Mouse (Mus musculus): ENCODE results near the gene Baiap3. TPM values are rescaled to one million over a fixed set of nuclear protein-coding genes. Genes with fewer than 3 reads are reported as not detected.
"Not testable (repeated sequence)": the region's sequence is repeated elsewhere in the genome, so short reads cannot be mapped to it uniquely, and the experiment has no call there.

Baiap3 gene
- polyA plus RNA-seq, 1 experiment = 14.3 TPM

- TF ChIP-seq POLR2A (IDR thresholded peaks at IDR 0.05; ENCODE audit: borderline replicate concordance, control insufficient read depth, low read depth, low read length) (no peak), CTCF (IDR thresholded peaks at IDR 0.05; ENCODE audit: control insufficient read depth, insufficient read depth, low read length) (no peak)
- WGBS = 7% methylated on average over 6 of the region's 6 CpGs
- Histone ChIP-seq H3K4me3 (replicated peaks; ENCODE audit: control insufficient read depth, low read depth, low read length) (peak overlapping the region; percentile 70), H3K4me1 (ENCODE audit: control insufficient read depth, insufficient read depth, low read length) (peaks cover 8% of the 10 kb centered on the region), H3K27ac (ENCODE audit: control insufficient read depth, insufficient read depth, low read depth, low read length, poor library complexity) (peak overlapping the region; percentile 81)
These were observed 33.1 kb downstream of the Baiap3 start for GRCm38 (mm10) chr17:25222951-25223601.

GRCm38 (mm10) chr17:25222504-25222940, 33.6 kb downstream of the Baiap3 start:
- peak overlapping the region; percentile 70 for H3K4me3 ChIP-seq (replicated peaks; ENCODE audit: control insufficient read depth, low read depth, low read length)
- H3K4me1 ChIP-seq (ENCODE audit: control insufficient read depth, insufficient read depth, low read length) = not testable (repeated sequence)
- H3K27ac ChIP-seq (ENCODE audit: control insufficient read depth, insufficient read depth, low read depth, low read length, poor library complexity) = peak overlapping the region; percentile 81
- WGBS = 3% methylated on average over 16 of the region's 28 CpGs

- Histone ChIP-seq H3K4me1 (ENCODE audit: control insufficient read depth, insufficient read depth, low read length) (peaks cover 6% of the 10 kb centered on the region), H3K27ac (ENCODE audit: control insufficient read depth, insufficient read depth, low read depth, low read length, poor library complexity) (peak overlapping the region; percentile 67)
These were observed 34.2 kb downstream of the Baiap3 start for GRCm38 (mm10) chr17:25221821-25222503.

GRCm38 (mm10) chr17:25220746-25221145, 35.4 kb downstream of the Baiap3 start:
- H3K27ac ChIP-seq (ENCODE audit: control insufficient read depth, insufficient read depth, low read depth, low read length, poor library complexity) = no peak overlapping the region
- H3K4me1 ChIP-seq (ENCODE audit: control insufficient read depth, insufficient read depth, low read length) = peaks cover 6% of the 10 kb centered on the region
- TF ChIP-seq CTCF (IDR thresholded peaks at IDR 0.05; ENCODE audit: control insufficient read depth, insufficient read depth, low read length) (no peak), POLR2A (IDR thresholded peaks at IDR 0.05; ENCODE audit: borderline replicate concordance, control insufficient read depth, low read depth, low read length) (no peak)
- no peak overlapping the region for H3K4me3 ChIP-seq (replicated peaks; ENCODE audit: control insufficient read depth, low read depth, low read length)
- WGBS = 84% methylated on average over 1 of the region's 1 CpGs

More at GRCm38 (mm10) chr17:25221821-25222503, 34.2 kb downstream of the Baiap3 start:
- H3K4me3 ChIP-seq (replicated peaks; ENCODE audit: control insufficient read depth, low read depth, low read length) = peak overlapping the region; percentile 50
- TF ChIP-seq POLR2A (IDR thresholded peaks at IDR 0.05; ENCODE audit: borderline replicate concordance, control insufficient read depth, low read depth, low read length) (no peak; the same call in 1 of the 2 replicates), CTCF (IDR thresholded peaks at IDR 0.05; ENCODE audit: control insufficient read depth, insufficient read depth, low read length) (no peak)
- WGBS = 1% methylated on average over 27 of the region's 30 CpGs

GRCm38 (mm10) chr17:25219492-25220295, 36.5 kb downstream of the Baiap3 start:
- 69% methylated on average over 15 of the region's 15 CpGs for WGBS
- TF ChIP-seq CTCF (IDR thresholded peaks at IDR 0.05; ENCODE audit: control insufficient read depth, insufficient read depth, low read length) (no peak), POLR2A (IDR thresholded peaks at IDR 0.05; ENCODE audit: borderline replicate concordance, control insufficient read depth, low read depth, low read length) (no peak)
- no peak overlapping the region for H3K4me3 ChIP-seq (replicated peaks; ENCODE audit: control insufficient read depth, low read depth, low read length)
- H3K27ac ChIP-seq (ENCODE audit: control insufficient read depth, insufficient read depth, low read depth, low read length, poor library complexity) = no peak overlapping the region
- peaks cover 6% of the 10 kb centered on the region; the same call in 1 of the 2 replicates for H3K4me1 ChIP-seq (ENCODE audit: control insufficient read depth, insufficient read depth, low read length)

GRCm38 (mm10) chr17:25218967-25219366, 37.2 kb downstream of the Baiap3 start:
- H3K27ac ChIP-seq (ENCODE audit: control insufficient read depth, insufficient read depth, low read depth, low read length, poor library complexity) = no peak overlapping the region
- 82% methylated on average over 9 of the region's 9 CpGs for WGBS
- peaks cover 5% of the 10 kb centered on the region; the same call in 1 of the 2 replicates for H3K4me1 ChIP-seq (ENCODE audit: control insufficient read depth, insufficient read depth, low read length)
- no peak overlapping the region for H3K4me3 ChIP-seq (replicated peaks; ENCODE audit: control insufficient read depth, low read depth, low read length)
- TF ChIP-seq POLR2A (IDR thresholded peaks at IDR 0.05; ENCODE audit: borderline replicate concordance, control insufficient read depth, low read depth, low read length) (no peak), CTCF (IDR thresholded peaks at IDR 0.05; ENCODE audit: control insufficient read depth, insufficient read depth, low read length) (no peak)

- H3K4me3 ChIP-seq (replicated peaks; ENCODE audit: control insufficient read depth, low read depth, low read length) = no peak overlapping the region
- H3K27ac ChIP-seq (ENCODE audit: control insufficient read depth, insufficient read depth, low read depth, low read length, poor library complexity) = no peak overlapping the region
- WGBS = 82% methylated on average over 3 of the region's 3 CpGs
- H3K4me1 ChIP-seq (ENCODE audit: control insufficient read depth, insufficient read depth, low read length) = no peaks in the 10 kb centered on the region
- TF ChIP-seq POLR2A (IDR thresholded peaks at IDR 0.05; ENCODE audit: borderline replicate concordance, control insufficient read depth, low read depth, low read length) (no peak), CTCF (IDR thresholded peaks at IDR 0.05; ENCODE audit: control insufficient read depth, insufficient read depth, low read length) (no peak)
These were observed 40.7 kb downstream of the Baiap3 start for GRCm38 (mm10) chr17:25215431-25215830.

GRCm38 (mm10) chr17:25211705-25212104, 44.5 kb downstream of the Baiap3 start:
- no peak overlapping the region for H3K27ac ChIP-seq (ENCODE audit: control insufficient read depth, insufficient read depth, low read depth, low read length, poor library complexity)
- TF ChIP-seq POLR2A (IDR thresholded peaks at IDR 0.05; ENCODE audit: borderline replicate concordance, control insufficient read depth, low read depth, low read length) (no peak), CTCF (IDR thresholded peaks at IDR 0.05; ENCODE audit: control insufficient read depth, insufficient read depth, low read length) (no peak)
- no peaks in the 10 kb centered on the region for H3K4me1 ChIP-seq (ENCODE audit: control insufficient read depth, insufficient read depth, low read length)
- H3K4me3 ChIP-seq (replicated peaks; ENCODE audit: control insufficient read depth, low read depth, low read length) = no peak overlapping the region
- 73% methylated on average over 4 of the region's 4 CpGs for WGBS

Data from bone marrow, adult 2 months (tissue).